Mouse (Mus musculus): ENCODE results near the gene Fip1l1.

GRCm38 (mm10) chr5:74492705-74493104 is 42.5 kb upstream of the Fip1l1 start:
- TF ChIP-seq GATA1 (IDR thresholded peaks at IDR 0.05; ENCODE audit: low read length) (no peak), TAL1 (IDR thresholded peaks at IDR 0.05; ENCODE audit: low read length) (no peak)

All from erythroblast, embryonic 14.5 days (primary cell).